Mouse (Mus musculus) kidney, postnatal 0 days (tissue): ENCODE measurements around the gene Adcyap1r1. TPM values are rescaled to one million over a fixed set of nuclear protein-coding genes. Genes with fewer than 3 reads are reported as not detected.

Source experiments
- ATAC-seq: fragments of 200-750 bp; cut with Nextera tagmentation; replicated peaks from 2 replicates; pipeline ENCODE4 v1.8.0; 2017; ENCODE audit warnings: low read depth, moderate number of reproducible peaks, moderate TSS enrichment, moderate library complexity; ENCODE audit not compliant: low FRiP score
- DNase-seq: peaks from one replicate; pipeline ENCODE4 v3.0.0-alpha.2; 2016; ENCODE audit warnings: low spot score
- H3K27ac ChIP-seq: fragments of 300-500 bp; sonication (generic); 2 replicates; pipeline ENCODE4 v1.5.1; 2014; ENCODE audit warnings: mild to moderate bottlenecking
- H3K27me3 ChIP-seq: fragments of 300-500 bp; sonication (generic); 2 replicates; pipeline ENCODE4 v1.6.1; 2014; ENCODE audit warnings: low read length, mixed read lengths; ENCODE audit not compliant: insufficient read depth
- H3K36me3 ChIP-seq: fragments of 300-500 bp; sonication (generic); 2 replicates; pipeline ENCODE4 v1.6.1; 2014; ENCODE audit warnings: low read length, mixed read lengths; ENCODE audit not compliant: insufficient read depth
- H3K4me1 ChIP-seq: fragments of 300-500 bp; sonication (generic); replicated peaks from 2 replicates; pipeline ENCODE4 v1.6.1; 2014; ENCODE audit warnings: antibody characterized with exemption, low read length, mixed read lengths; ENCODE audit not compliant: insufficient read depth
- H3K4me2 ChIP-seq: fragments of 300-500 bp; sonication (generic); 2 replicates; pipeline ENCODE4 v1.6.1; 2014; ENCODE audit warnings: mild to moderate bottlenecking, low read length, moderate library complexity, mixed read lengths
- H3K4me3 ChIP-seq: fragments of 300-500 bp; sonication (generic); replicated peaks from 2 replicates; pipeline ENCODE4 v1.5.1; 2014; ENCODE audit warnings: low read depth, low read length
- H3K9ac ChIP-seq: fragments of 300-500 bp; sonication (generic); 2 replicates; pipeline ENCODE4 v1.6.1; 2014; ENCODE audit warnings: low read depth, low read length
- H3K9me3 ChIP-seq: fragments of 300-500 bp; sonication (generic); replicated peaks from 2 replicates; pipeline ENCODE4 v1.6.1; 2016; ENCODE audit warnings: low read length, inconsistent platforms, mixed read lengths
- CTCF ChIP-seq: IDR thresholded peaks from 2 replicates; pipeline ENCODE4 v1.5.1; 2016; ENCODE audit warnings: antibody characterized with exemption, low read depth, mild to moderate bottlenecking, moderate library complexity
- WGBS: fragments of 180-500 bp; shearing (Covaris S2); extraction: QIAGEN DNeasy Blood & Tissue Kit; methylation state at CpG from one replicate; pipeline ENCODE4 v1.1.7; 2014; 5-methylcytosine and 5-hydroxymethylcytosine counted together
- polyA plus RNA-seq: library from polyadenylated mRNA; unstranded; fragments of >200 nt; fragmentation: Nextera tagmentation; extraction: Ambion mirVana; gene quantifications from 2 replicates; pipeline ENCODE4 v1.2.1, GENCODE M21; 2015

Adcyap1r1 gene
- polyA plus RNA-seq, 1 experiment from 2014 or later: 1.2 TPM

DNA sequence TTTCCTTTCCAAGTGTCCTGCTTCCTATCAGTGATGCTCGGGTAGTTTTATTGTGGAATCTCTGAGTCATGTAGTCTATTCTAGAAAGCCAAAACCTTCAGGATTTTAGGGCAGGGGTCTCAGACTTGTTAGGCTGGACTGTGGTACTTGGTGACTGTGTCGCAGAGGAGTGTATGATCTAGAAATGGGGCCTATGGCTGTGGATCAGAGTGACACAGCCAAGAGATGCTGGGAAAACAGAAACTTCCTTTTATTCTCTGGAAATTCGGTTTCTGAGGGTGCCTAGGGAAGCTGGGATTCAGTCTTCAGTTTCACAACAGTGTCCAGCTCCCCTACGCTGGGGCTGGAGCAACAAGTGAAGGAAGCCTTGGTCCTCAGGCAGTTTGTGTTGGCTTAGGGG is 7.1 kb upstream of the Adcyap1r1 start:
- 53% methylated on average over 4 of the region's 4 CpGs for WGBS
- H3K27me3 ChIP-seq: no peaks in the 10 kb centered on the region
- H3K4me2 ChIP-seq: no peak overlapping the region
- no peak for TF ChIP-seq CTCF
- H3K4me3 ChIP-seq: no peak overlapping the region
- no peak for ATAC-seq
- no peaks in the 10 kb centered on the region for H3K36me3 ChIP-seq
- DNase-seq: no peak
- no peak overlapping the region for H3K9ac ChIP-seq
- H3K9me3 ChIP-seq: no peaks in the 10 kb centered on the region
- no peak overlapping the region for H3K27ac ChIP-seq
- no peaks in the 10 kb centered on the region for H3K4me1 ChIP-seq

DNA sequence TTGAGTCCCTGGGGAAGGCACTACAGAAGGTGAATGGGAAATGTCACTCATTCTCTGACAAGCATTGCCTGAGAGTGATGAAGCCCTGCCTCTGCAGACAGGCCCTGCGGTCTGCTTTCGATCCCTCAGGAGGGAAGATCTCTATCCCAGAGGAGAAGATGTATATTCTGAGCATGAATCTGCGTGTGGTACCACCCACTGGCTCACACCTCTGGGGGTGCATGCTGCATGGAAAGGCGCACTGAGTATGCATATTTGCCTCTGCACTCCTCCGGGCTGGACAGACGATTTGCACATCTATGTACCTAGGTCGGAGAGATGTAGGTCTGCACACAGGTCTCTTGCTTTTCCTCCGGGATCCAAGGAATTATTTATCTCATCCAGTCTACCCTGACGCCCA is 3.6 kb upstream of the Adcyap1r1 start:
- 77% methylated on average over 9 of the region's 9 CpGs for WGBS
- no peak overlapping the region for H3K4me3 ChIP-seq
- no peak for DNase-seq

DNA sequence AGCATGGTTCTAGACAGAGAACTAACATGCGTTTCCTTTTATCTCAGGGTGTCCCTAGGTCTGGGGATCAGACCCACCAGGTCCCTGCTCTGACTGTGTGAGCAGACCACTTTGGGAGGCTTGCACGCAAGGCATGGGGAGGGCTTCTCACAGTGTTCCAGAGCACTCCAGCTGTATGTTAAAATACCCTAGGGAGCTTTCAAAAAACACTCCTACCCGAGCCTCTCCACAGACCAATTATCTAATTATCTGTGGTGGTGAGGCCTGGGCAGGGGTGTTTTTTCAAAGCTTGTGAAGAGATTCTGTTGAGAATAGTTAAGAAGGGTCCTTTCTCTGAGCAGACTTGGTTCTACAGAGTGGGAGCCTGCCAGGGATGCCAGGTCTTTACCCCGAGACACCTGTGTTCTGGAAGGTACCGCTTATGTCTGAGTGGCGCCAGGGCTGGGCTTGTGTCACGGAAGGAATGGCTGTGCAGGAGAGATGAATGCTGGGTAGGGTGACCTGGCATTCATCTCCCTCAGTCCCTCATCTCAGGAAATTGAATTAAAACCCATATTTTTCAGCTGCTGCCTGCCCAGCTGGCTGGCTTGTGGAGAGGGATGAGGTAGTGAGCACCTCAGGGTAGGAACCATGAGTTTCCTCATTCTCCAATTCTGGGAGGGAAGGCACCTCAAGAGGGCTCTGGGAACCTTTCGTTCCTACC is 2.7 kb upstream of the Adcyap1r1 start:
- no peak overlapping the region for H3K4me3 ChIP-seq
- H3K9me3 ChIP-seq: no peaks in the 10 kb centered on the region
- H3K4me1 ChIP-seq: no peaks in the 10 kb centered on the region
- no peak overlapping the region for H3K4me2 ChIP-seq
- H3K9ac ChIP-seq: no peak overlapping the region
- TF ChIP-seq CTCF: no peak
- no peaks in the 10 kb centered on the region for H3K36me3 ChIP-seq
- 75% methylated on average over 8 of the region's 8 CpGs for WGBS
- no peak overlapping the region for H3K27ac ChIP-seq
- DNase-seq: no peak
- peaks cover 17% of the 10 kb centered on the region for H3K27me3 ChIP-seq
- ATAC-seq: no peak

More for the DNA sequence above, 3.6 kb upstream of the Adcyap1r1 start:
- H3K36me3 ChIP-seq: no peaks in the 10 kb centered on the region
- no peak for TF ChIP-seq CTCF
- no peaks in the 10 kb centered on the region for H3K9me3 ChIP-seq
- H3K27ac ChIP-seq: no peak overlapping the region
- peaks cover 17% of the 10 kb centered on the region for H3K27me3 ChIP-seq
- ATAC-seq: no peak
- H3K4me2 ChIP-seq: no peak overlapping the region
- H3K9ac ChIP-seq: no peak overlapping the region
- H3K4me1 ChIP-seq: no peaks in the 10 kb centered on the region

DNA sequence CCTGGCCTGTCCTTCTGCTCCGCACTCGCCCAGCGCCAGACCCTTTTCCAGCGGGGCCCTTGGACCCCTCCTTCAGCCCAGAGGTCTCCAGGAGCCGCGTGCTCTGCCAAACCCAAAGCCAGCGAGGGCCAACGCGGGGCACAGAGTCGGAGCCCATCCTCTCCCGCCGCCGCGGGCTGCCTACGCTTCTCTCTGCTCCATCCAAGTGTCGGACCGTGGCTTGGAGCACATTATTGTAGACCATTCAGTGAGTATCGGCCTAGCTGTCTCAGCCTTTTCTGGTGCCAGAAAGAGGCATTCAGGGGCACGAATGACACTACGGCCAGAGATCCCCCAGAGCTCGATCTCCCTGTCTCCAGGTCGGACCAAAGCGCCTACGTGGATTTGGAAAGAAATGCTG is 603 bp downstream of the Adcyap1r1 start:
- no peak for TF ChIP-seq CTCF
- peak overlapping the region; percentile 75 for H3K4me2 ChIP-seq
- peaks cover 17% of the 10 kb centered on the region for H3K27me3 ChIP-seq
- no peaks in the 10 kb centered on the region for H3K4me1 ChIP-seq
- H3K36me3 ChIP-seq: no peaks in the 10 kb centered on the region
- peak overlapping the region; percentile 40; the same call in 1 of the 2 replicates for H3K9ac ChIP-seq
- H3K4me3 ChIP-seq: peak overlapping the region; percentile 41
- ATAC-seq (no peak), DNase-seq (no peak)
- 3% methylated on average over 24 of the region's 24 CpGs for WGBS
- no peak overlapping the region for H3K27ac ChIP-seq
- no peaks in the 10 kb centered on the region for H3K9me3 ChIP-seq

DNA sequence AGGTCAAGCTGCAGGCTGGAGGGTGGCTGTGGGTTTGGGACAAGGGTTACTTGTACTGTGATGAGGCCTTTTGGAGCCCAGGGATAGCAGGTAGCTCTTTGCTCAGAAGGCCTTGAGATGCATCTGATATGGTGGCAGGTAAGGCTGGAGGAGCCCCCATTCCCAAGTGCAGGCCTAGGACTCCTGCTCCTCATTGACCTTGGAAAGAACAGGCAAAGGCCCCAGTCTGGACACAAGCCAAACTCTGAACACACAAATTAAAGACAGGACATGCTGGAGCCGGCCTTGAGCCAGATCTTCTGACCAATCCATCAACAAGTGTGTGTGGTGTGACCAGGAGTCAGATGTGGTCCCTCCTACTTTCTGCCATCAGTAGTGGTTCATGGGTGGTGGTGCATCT is 1.8 kb downstream of the Adcyap1r1 start:
- no peak overlapping the region for H3K4me2 ChIP-seq
- DNase-seq (peak; percentile 25), ATAC-seq (no peak)
- peaks cover 17% of the 10 kb centered on the region for H3K27me3 ChIP-seq
- H3K9me3 ChIP-seq: no peaks in the 10 kb centered on the region
- WGBS: 19% methylated on average over 1 of the region's 1 CpGs
- no peak overlapping the region for H3K9ac ChIP-seq
- no peak overlapping the region for H3K27ac ChIP-seq
- no peaks in the 10 kb centered on the region for H3K4me1 ChIP-seq
- no peak for TF ChIP-seq CTCF
- no peak overlapping the region for H3K4me3 ChIP-seq
- H3K36me3 ChIP-seq: no peaks in the 10 kb centered on the region

DNA sequence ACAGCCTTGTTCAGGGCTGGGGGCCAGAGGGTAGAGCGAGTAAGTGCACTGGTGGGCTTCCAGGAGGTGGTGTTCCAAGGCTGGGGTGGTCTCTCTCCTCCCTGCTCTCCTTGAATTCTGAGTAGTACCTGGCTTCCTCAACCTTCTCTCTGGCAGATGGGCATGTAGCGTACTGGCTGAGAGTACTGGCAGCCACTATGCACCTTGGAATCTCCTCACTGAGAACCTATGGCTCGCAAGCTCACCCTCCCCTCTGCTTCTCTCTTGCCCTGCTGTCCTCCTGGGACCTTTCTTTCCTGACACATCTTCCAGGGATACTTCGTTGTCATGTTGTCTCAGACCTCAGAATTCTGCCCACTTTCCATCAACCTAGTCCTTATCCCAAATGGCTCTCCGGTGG is 3.9 kb downstream of the Adcyap1r1 start:
- H3K4me2 ChIP-seq: no peak overlapping the region
- no peaks in the 10 kb centered on the region for H3K36me3 ChIP-seq
- no peak for TF ChIP-seq CTCF
- no peak for ATAC-seq
- H3K9me3 ChIP-seq: no peaks in the 10 kb centered on the region
- peaks cover 17% of the 10 kb centered on the region for H3K27me3 ChIP-seq
- H3K4me3 ChIP-seq: no peak overlapping the region
- no peaks in the 10 kb centered on the region for H3K4me1 ChIP-seq
- DNase-seq: no peak
- H3K27ac ChIP-seq: no peak overlapping the region
- no peak overlapping the region for H3K9ac ChIP-seq
- WGBS: 81% methylated on average over 5 of the region's 5 CpGs

DNA sequence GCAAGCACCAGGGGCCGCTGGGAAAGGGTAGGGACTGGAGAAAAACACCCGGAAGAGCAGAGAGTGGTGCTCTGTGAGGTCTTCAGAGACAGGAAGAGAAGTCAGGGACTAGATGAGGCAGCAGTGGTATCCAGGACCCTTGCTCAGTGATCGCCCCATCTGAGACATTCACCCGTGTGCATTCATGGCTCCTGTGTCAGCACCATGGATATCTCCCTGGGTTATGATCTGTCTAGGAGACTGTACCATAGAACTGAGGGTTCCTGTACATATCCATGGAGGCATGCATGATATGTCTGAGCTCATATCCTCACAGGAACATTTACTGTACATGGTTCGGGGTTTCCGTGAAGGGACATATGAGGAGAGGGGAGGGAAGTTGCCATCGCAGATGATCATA is 5.9 kb downstream of the Adcyap1r1 start:
- DNase-seq (no peak), ATAC-seq (no peak)
- H3K4me3 ChIP-seq: no peak overlapping the region
- H3K27ac ChIP-seq: no peak overlapping the region
- 0 out of 2 replicates have a peak, but pooled peaks cover 3% of the 10 kb centered on the region for H3K27me3 ChIP-seq
- no peak overlapping the region for H3K9ac ChIP-seq
- no peak for TF ChIP-seq CTCF
- H3K36me3 ChIP-seq: no peaks in the 10 kb centered on the region
- no peak overlapping the region for H3K4me2 ChIP-seq
- no peaks in the 10 kb centered on the region for H3K9me3 ChIP-seq
- WGBS: 58% methylated on average over 7 of the region's 7 CpGs
- no peaks in the 10 kb centered on the region for H3K4me1 ChIP-seq
